Mouse (Mus musculus) G1E (cell line): ENCODE measurements around the gene Tpi1. TPM values are rescaled to one million over a fixed set of nuclear protein-coding genes. Genes with fewer than 3 reads are reported as not detected.

ENCODE experiments used
- ATAC-seq: 2 replicates; pipeline ENCODE4 v1.8.0; 2016; ENCODE audit warnings: mild to moderate bottlenecking; ENCODE audit not compliant: insufficient number of reproducible peaks, poor library complexity, low FRiP score, severe bottlenecking; ENCODE audit errors: extremely low read depth
- DNase-seq: peaks from one replicate; pipeline ENCODE4 v3.0.0; 2012; ENCODE audit warnings: low spot score
- H3K27me3 ChIP-seq: 2 replicates; pipeline ENCODE4 v1.6.1; 2012; ENCODE audit warnings: mild to moderate bottlenecking, low read length, inconsistent platforms; ENCODE audit not compliant: insufficient read depth
- H3K36me3 ChIP-seq: replicated peaks from 2 replicates; pipeline ENCODE3; 2012; ENCODE audit warnings: mild to moderate bottlenecking, inconsistent platforms
- H3K4me1 ChIP-seq: 2 replicates; pipeline ENCODE4 v1.6.1; 2012; ENCODE audit warnings: low read depth, low read length, inconsistent platforms, mixed read lengths; ENCODE audit not compliant: insufficient read depth
- H3K4me3 ChIP-seq: 2 replicates; pipeline ENCODE4 v1.5.1; 2012; ENCODE audit warnings: low read depth, mild to moderate bottlenecking, inconsistent platforms, low read length, moderate library complexity, mixed read lengths
- H3K9me3 ChIP-seq: replicated peaks from 2 replicates; pipeline ENCODE4 v1.6.1; 2012; ENCODE audit warnings: inconsistent platforms
- CTCF ChIP-seq: IDR thresholded peaks from 2 replicates; pipeline ENCODE4 v1.5.1; 2012; ENCODE audit warnings: low read depth, low read length, inconsistent platforms, mixed read lengths
- GATA1 ChIP-seq: IDR thresholded peaks from 2 replicates; pipeline ENCODE4 v1.6.1; 2012; ENCODE audit warnings: borderline replicate concordance, low read length, inconsistent platforms, mixed read lengths
- GATA2 ChIP-seq: IDR thresholded peaks from 2 replicates; pipeline ENCODE4 v1.6.1; 2012; ENCODE audit warnings: low read depth, low read length, inconsistent platforms, borderline replicate concordance
- POLR2AphosphoS5 ChIP-seq: IDR thresholded peaks from 2 replicates; pipeline ENCODE4 v1.6.1; 2012; ENCODE audit warnings: low read depth, low read length, inconsistent platforms; ENCODE audit not compliant: insufficient replicate concordance
- TAL1 ChIP-seq: conservative IDR thresholded peaks from 2 replicates; pipeline ENCODE4 v1.6.1; 2012; ENCODE audit warnings: low read depth, low read length, inconsistent platforms, mixed read lengths
- polyA plus RNA-seq: library from polyadenylated mRNA; stranded (reverse); fragments of >175 nt; gene quantifications from 2 replicates; pipeline ENCODE4 v1.2.3, GENCODE M21; 2012
- total RNA-seq, 2 experiments: library from RNA; stranded (forward) in 1 of 2; stranded (reverse) in 1 of 2; fragments of 200-1000 nt in 1 of 2; fragments of >200 nt in 1 of 2; fragmentation: Nextera tagmentation in 1 of 2; gene quantifications; 2 replicates each; pipeline ENCODE4 v1.2.3; 2014 to 2017

Gene Tpi1
- total and polyA plus RNA-seq, 3 experiments, result 601 to 903 (median 701) TPM

DNA sequence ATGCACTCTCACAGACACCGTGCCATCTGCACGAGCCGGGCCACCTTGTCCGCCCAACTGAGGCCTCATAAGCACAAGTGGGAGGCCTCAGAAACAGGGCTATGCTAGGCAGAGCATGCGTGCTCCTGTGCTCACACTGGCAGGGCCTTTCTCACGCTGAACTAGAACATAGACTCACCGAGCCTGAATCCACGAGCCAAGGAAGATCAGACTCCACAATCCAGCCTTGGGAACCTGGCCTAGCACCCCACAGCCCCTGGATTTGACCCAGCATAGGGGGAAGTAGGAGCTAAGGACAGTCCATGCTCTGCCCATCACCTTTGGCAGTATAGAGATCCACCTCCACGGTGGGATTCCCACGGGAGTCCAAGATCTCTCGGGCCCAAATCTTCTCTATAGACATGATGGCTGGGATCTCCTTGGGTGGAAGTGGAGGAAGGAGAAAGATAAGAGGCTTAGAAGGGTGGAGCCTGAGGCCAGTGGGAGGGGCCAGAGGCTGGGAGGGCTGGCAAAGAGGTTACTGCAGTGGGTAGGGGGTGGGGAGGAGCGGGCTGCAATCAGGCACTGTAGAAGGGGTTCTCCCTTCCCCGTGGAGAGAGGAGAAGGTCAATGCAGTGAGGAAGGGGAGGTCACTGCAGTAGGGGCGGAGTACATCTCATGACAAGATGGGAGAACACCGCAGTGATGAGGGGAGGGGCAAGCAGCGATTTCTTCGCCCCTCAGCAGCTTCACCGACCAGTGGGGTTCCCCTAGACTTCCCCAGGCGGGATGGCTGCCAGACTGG lies 46.0 kb downstream of the Tpi1 start:
- no peak for TF ChIP-seq POLR2AphosphoS5
- TF ChIP-seq TAL1, result no peak
- no peak for TF ChIP-seq CTCF
- no peak for TF ChIP-seq GATA2
- TF ChIP-seq GATA1, result no peak
- no peaks in the 10 kb centered on the region for H3K36me3 ChIP-seq
- ATAC-seq (no peak), DNase-seq (no peak)
- no peak overlapping the region for H3K4me3 ChIP-seq
- peaks cover 32% of the 10 kb centered on the region for H3K4me1 ChIP-seq
- H3K27me3 ChIP-seq, result peaks cover 73% of the 10 kb centered on the region
- H3K9me3 ChIP-seq, result no peaks in the 10 kb centered on the region

DNA sequence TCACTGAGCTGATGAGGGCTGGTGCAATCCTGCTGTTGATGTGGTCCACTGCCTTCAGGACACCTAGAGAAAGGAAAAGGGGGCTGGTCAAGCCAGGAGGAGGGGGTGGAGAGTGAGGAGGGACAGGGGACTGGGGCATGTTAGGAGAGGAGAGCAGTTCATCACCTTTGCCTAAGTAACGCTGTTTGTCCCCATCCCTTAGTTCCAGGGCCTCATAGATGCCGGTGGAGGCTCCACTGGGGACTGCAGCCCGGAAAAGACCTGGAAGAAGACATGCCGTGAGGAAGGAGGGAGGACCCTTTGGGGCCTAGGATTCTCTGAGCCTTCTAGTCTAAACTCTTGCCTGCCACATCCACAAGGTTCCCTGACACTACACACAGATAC lies 46.6 kb downstream of the Tpi1 start:
- TF ChIP-seq GATA1 (no peak), CTCF (no peak), GATA2 (no peak), POLR2AphosphoS5 (no peak), TAL1 (no peak)
- H3K9me3 ChIP-seq, result no peaks in the 10 kb centered on the region
- peaks cover 79% of the 10 kb centered on the region for H3K27me3 ChIP-seq
- peaks cover 32% of the 10 kb centered on the region for H3K4me1 ChIP-seq
- H3K4me3 ChIP-seq, result no peak overlapping the region
- DNase-seq, result no peak
- no peaks in the 10 kb centered on the region for H3K36me3 ChIP-seq
- ATAC-seq, result no peak

DNA sequence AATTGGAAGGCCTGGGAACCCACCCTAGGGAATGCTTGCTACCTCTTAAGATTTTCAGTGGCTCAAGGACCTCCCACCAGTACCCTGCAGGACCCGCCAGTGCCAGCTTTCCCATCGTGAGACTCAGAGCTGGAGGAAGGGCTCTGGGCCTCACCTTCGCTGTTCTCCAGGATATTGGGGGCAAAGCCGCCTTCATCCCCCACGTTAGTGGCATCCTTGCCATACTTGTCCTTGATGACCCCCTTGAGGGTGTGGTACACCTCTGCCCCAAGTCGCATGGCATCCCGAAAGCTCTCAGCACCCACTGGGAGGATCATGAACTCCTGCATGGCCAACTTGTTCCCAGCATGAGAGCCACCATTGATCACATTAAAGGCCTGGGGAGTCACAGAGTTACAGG lies 48.1 kb downstream of the Tpi1 start:
- TF ChIP-seq POLR2AphosphoS5, result no peak
- no peak for TF ChIP-seq CTCF
- TF ChIP-seq TAL1, result no peak
- TF ChIP-seq GATA2, result no peak
- DNase-seq (no peak), ATAC-seq (no peak)
- H3K4me3 ChIP-seq, result no peak overlapping the region
- no peaks in the 10 kb centered on the region for H3K36me3 ChIP-seq
- H3K4me1 ChIP-seq, result peaks cover 32% of the 10 kb centered on the region
- peaks cover 80% of the 10 kb centered on the region for H3K27me3 ChIP-seq
- no peaks in the 10 kb centered on the region for H3K9me3 ChIP-seq

Other genes starting within 250 kb of the Tpi1 start
Only the 20 nearest of the 26 such genes appear.
- 108 and 198 TPM in 2 replicates for gene Lpcat3, start 151.3 kb downstream of the Tpi1 start, total RNA-seq (2014; fragmentation: Nextera tagmentation)
- gene Lpcat3, start 151.3 kb downstream of the Tpi1 start, total RNA-seq (2017), result 95.7 and 101 TPM in 2 replicates
- 123 and 147 TPM in 2 replicates for gene Lpcat3, start 151.3 kb downstream of the Tpi1 start, polyA plus RNA-seq
- gene Emg1, start 102.1 kb downstream of the Tpi1 start, total RNA-seq (2014; fragmentation: Nextera tagmentation), result 117 and 120 TPM in 2 replicates
- 228 and 262 TPM in 2 replicates for gene Emg1, start 102.1 kb downstream of the Tpi1 start, total RNA-seq (2017)
- gene Emg1, start 102.1 kb downstream of the Tpi1 start, polyA plus RNA-seq, result 254 and 287 TPM in 2 replicates
- gene Phb2, start 102.0 kb downstream of the Tpi1 start, total RNA-seq (2014; fragmentation: Nextera tagmentation), result 325 and 378 TPM in 2 replicates
- gene Phb2, start 102.0 kb downstream of the Tpi1 start, total RNA-seq (2017), result 432 and 434 TPM in 2 replicates
- 465 and 565 TPM in 2 replicates for gene Phb2, start 102.0 kb downstream of the Tpi1 start, polyA plus RNA-seq
- gene Ptpn6, start 75.6 kb downstream of the Tpi1 start, total RNA-seq (2014; fragmentation: Nextera tagmentation), result 66.2 and 72.6 TPM in 2 replicates
- gene Ptpn6, start 75.6 kb downstream of the Tpi1 start, total RNA-seq (2017), result 309 and 356 TPM in 2 replicates
- 54.9 and 129 TPM in 2 replicates for gene Ptpn6, start 75.6 kb downstream of the Tpi1 start, polyA plus RNA-seq
- gene Grcc10, start 72.9 kb downstream of the Tpi1 start, total RNA-seq (2014; fragmentation: Nextera tagmentation), result 61.7 and 62.9 TPM in 2 replicates
- gene Grcc10, start 72.9 kb downstream of the Tpi1 start, total RNA-seq (2017), result 130 and 176 TPM in 2 replicates
- 26.1 and 38.8 TPM in 2 replicates for gene Grcc10, start 72.9 kb downstream of the Tpi1 start, polyA plus RNA-seq
- gene Gm45234, start 58.3 kb downstream of the Tpi1 start, total RNA-seq (2014; fragmentation: Nextera tagmentation), result not detected in 2 replicates
- not detected in 2 replicates for gene Gm45234, start 58.3 kb downstream of the Tpi1 start, total RNA-seq (2017)
- not detected in 2 replicates for gene Gm45234, start 58.3 kb downstream of the Tpi1 start, polyA plus RNA-seq
- gene Atn1, start 57.8 kb downstream of the Tpi1 start, total RNA-seq (2014; fragmentation: Nextera tagmentation), result 58.7 and 85.6 TPM in 2 replicates
- gene Atn1, start 57.8 kb downstream of the Tpi1 start, total RNA-seq (2017), result 1.9 and 3.0 TPM in 2 replicates
- gene Atn1, start 57.8 kb downstream of the Tpi1 start, polyA plus RNA-seq, result 55.3 and 58.8 TPM in 2 replicates
- 1.1 and 3.2 TPM in 2 replicates for gene Eno2, start 44.6 kb downstream of the Tpi1 start, total RNA-seq (2014; fragmentation: Nextera tagmentation)
- gene Eno2, start 44.6 kb downstream of the Tpi1 start, total RNA-seq (2017), result 3.4 and 3.6 TPM in 2 replicates
- gene Eno2, start 44.6 kb downstream of the Tpi1 start, polyA plus RNA-seq, result 0.13 and 0.29 TPM in 2 replicates
- not detected in 2 replicates for gene Lrrc23, start 34.6 kb downstream of the Tpi1 start, total RNA-seq (2014; fragmentation: Nextera tagmentation)
- gene Lrrc23, start 34.6 kb downstream of the Tpi1 start, total RNA-seq (2017), result 0.11 TPM in 1 of 2 replicates, not detected in the other
- not detected in 2 replicates for gene Lrrc23, start 34.6 kb downstream of the Tpi1 start, polyA plus RNA-seq
- 1.9 TPM in 2 replicates for gene Spsb2, start 5.6 kb downstream of the Tpi1 start, total RNA-seq (2014; fragmentation: Nextera tagmentation)
- gene Spsb2, start 5.6 kb downstream of the Tpi1 start, total RNA-seq (2017), result 6.9 and 9.4 TPM in 2 replicates
- 10.1 and 10.9 TPM in 2 replicates for gene Spsb2, start 5.6 kb downstream of the Tpi1 start, polyA plus RNA-seq
- gene Usp5, start 15.2 kb upstream of the Tpi1 start, total RNA-seq (2014; fragmentation: Nextera tagmentation), result 34.6 and 45.9 TPM in 2 replicates
- gene Usp5, start 15.2 kb upstream of the Tpi1 start, total RNA-seq (2017), result 67.0 and 76.8 TPM in 2 replicates
- gene Usp5, start 15.2 kb upstream of the Tpi1 start, polyA plus RNA-seq, result 53.0 and 68.2 TPM in 2 replicates
- 109 and 112 TPM in 2 replicates for gene Cdca3, start 15.3 kb upstream of the Tpi1 start, total RNA-seq (2014; fragmentation: Nextera tagmentation)
- gene Cdca3, start 15.3 kb upstream of the Tpi1 start, total RNA-seq (2017), result 137 and 150 TPM in 2 replicates
- gene Cdca3, start 15.3 kb upstream of the Tpi1 start, polyA plus RNA-seq, result 50.9 and 67.2 TPM in 2 replicates
- gene Gnb3, start 26.0 kb upstream of the Tpi1 start, total RNA-seq (2014; fragmentation: Nextera tagmentation), result 1.1 TPM in 1 of 2 replicates, not detected in the other
- not detected in 2 replicates for gene Gnb3, start 26.0 kb upstream of the Tpi1 start, total RNA-seq (2017)
- gene Gnb3, start 26.0 kb upstream of the Tpi1 start, polyA plus RNA-seq, result not detected in 2 replicates
- gene P3h3, start 43.5 kb upstream of the Tpi1 start, total RNA-seq (2014; fragmentation: Nextera tagmentation), result not detected in 2 replicates
- gene P3h3, start 43.5 kb upstream of the Tpi1 start, total RNA-seq (2017), result 0.23 TPM in 1 of 2 replicates, not detected in the other
- not detected in 2 replicates for gene P3h3, start 43.5 kb upstream of the Tpi1 start, polyA plus RNA-seq
- not detected in 2 replicates for gene Gpr162, start 49.7 kb upstream of the Tpi1 start, total RNA-seq (2014; fragmentation: Nextera tagmentation)
- 0.22 and 0.41 TPM in 2 replicates for gene Gpr162, start 49.7 kb upstream of the Tpi1 start, total RNA-seq (2017)
- not detected in 2 replicates for gene Gpr162, start 49.7 kb upstream of the Tpi1 start, polyA plus RNA-seq
- gene Cd4, start 73.9 kb upstream of the Tpi1 start, total RNA-seq (2014; fragmentation: Nextera tagmentation), result not detected in 2 replicates
- gene Cd4, start 73.9 kb upstream of the Tpi1 start, total RNA-seq (2017), result 0.33 and 1.7 TPM in 2 replicates
- gene Cd4, start 73.9 kb upstream of the Tpi1 start, polyA plus RNA-seq, result not detected in 2 replicates
- 0.68 TPM in 1 of 2 replicates, not detected in the other for gene Lag3, start 97.4 kb upstream of the Tpi1 start, total RNA-seq (2014; fragmentation: Nextera tagmentation)
- 0.12 TPM in 1 of 2 replicates, not detected in the other for gene Lag3, start 97.4 kb upstream of the Tpi1 start, total RNA-seq (2017)
- not detected in 2 replicates for gene Lag3, start 97.4 kb upstream of the Tpi1 start, polyA plus RNA-seq
- gene Ptms, start 105.8 kb upstream of the Tpi1 start, total RNA-seq (2014; fragmentation: Nextera tagmentation), result 5.6 and 6.3 TPM in 2 replicates
- 84.9 and 86.4 TPM in 2 replicates for gene Ptms, start 105.8 kb upstream of the Tpi1 start, total RNA-seq (2017)
- 34.1 and 43.1 TPM in 2 replicates for gene Ptms, start 105.8 kb upstream of the Tpi1 start, polyA plus RNA-seq
- 167 and 180 TPM in 2 replicates for gene Mlf2, start 117.1 kb upstream of the Tpi1 start, total RNA-seq (2014; fragmentation: Nextera tagmentation)
- 86.5 and 99.2 TPM in 2 replicates for gene Mlf2, start 117.1 kb upstream of the Tpi1 start, total RNA-seq (2017)
- gene Mlf2, start 117.1 kb upstream of the Tpi1 start, polyA plus RNA-seq, result 269 and 293 TPM in 2 replicates
- gene Cops7a, start 151.2 kb upstream of the Tpi1 start, total RNA-seq (2014; fragmentation: Nextera tagmentation), result 123 and 194 TPM in 2 replicates
- 62.2 and 65.5 TPM in 2 replicates for gene Cops7a, start 151.2 kb upstream of the Tpi1 start, total RNA-seq (2017)
- gene Cops7a, start 151.2 kb upstream of the Tpi1 start, polyA plus RNA-seq, result 59.2 and 79.0 TPM in 2 replicates